In the genomic region with DNA sequence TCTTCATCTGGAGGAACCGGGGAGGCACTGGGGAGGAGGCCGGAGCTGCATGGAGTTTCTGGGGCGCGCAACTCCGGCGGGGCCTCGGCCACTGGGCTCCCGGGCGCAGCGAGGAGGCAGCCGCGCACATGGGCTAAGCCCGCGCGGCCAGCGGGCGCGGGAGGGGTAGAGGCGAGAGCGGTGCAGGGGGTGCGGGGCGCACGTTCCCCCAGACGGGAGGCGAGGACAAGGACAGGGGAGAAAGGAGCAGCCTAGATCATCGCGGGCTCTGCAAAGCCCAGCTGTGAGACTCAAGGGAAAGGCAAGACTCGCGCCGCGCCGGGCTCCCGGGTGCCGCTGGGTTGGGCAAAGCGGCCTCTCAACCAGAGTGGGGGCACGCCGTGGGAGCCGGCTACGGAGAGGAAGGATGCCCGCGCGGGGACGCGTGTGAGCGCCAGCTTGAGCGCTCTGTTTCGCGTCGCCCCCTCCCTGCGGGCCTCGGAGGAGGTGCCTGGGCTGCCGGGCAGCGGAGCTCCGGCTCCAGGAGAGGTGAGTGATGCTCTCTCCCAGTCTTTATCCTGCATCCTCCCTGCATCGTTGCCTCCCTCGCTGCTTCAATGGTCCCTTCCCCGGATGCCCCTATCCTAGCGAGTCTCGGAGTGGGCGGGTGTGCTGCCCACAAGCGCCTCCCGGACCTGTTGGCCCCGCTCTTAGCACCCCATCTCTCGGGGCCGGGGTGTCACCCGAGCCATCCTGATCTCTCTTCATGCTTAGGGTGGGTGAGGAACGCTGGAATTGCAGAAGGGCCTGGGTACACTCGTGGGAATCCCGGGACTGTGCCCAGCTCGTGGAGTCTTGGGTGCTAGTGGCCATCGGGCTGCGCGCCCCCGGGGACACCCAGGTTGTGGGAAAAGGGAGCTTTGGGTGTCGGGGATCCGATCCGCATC, we compare ENCODE assay signal across 8 mouse cellular contexts.
A peak's percentile ranks its signal among the peaks of the same experiment; 100 is the strongest.
DNase-seq lines count a peak whose midpoint lies in the region; ATAC-seq lines count a peak whose summit lies in the region.

No protein-coding gene starts in this region.

- peak; percentile 32; the same call in 1 of the 2 replicates for ATAC-seq in heart, embryonic 15.5 days (replicated peaks; ENCODE audit: insufficient number of reproducible peaks, insufficient read depth, low FRiP score, low read depth)
- peak; percentile 77 for ATAC-seq in forebrain, embryonic 13.5 days
- peak; percentile 53; the same call in 1 of the 2 replicates for ATAC-seq in neural tube, embryonic 11.5 days (ENCODE audit: insufficient read depth, low FRiP score, low TSS enrichment)

- no peaks in the 10 kb centered on the region for H3K36me3 ChIP-seq in heart, embryonic 15.5 days
- H3K36me3 ChIP-seq in forebrain, embryonic 13.5 days (ENCODE audit: poor library complexity, severe bottlenecking), result no peaks in the 10 kb centered on the region
- H3K36me3 ChIP-seq in neural tube, embryonic 11.5 days (ENCODE audit: control insufficient read depth, insufficient read depth, low read length), result no peaks in the 10 kb centered on the region

- no peak overlapping the region for H3K9ac ChIP-seq in heart, embryonic 15.5 days
- H3K9ac ChIP-seq in forebrain, embryonic 13.5 days, result peak overlapping the region; percentile 65
- peak overlapping the region; percentile 52 for H3K9ac ChIP-seq in neural tube, embryonic 11.5 days (ENCODE audit: low read length)

- H3K9me3 ChIP-seq in heart, embryonic 15.5 days (replicated peaks), result no peaks in the 10 kb centered on the region
- no peaks in the 10 kb centered on the region for H3K9me3 ChIP-seq in forebrain, embryonic 13.5 days (replicated peaks)
- H3K9me3 ChIP-seq in neural tube, embryonic 11.5 days (ENCODE audit: control insufficient read depth, low read length), result no peaks in the 10 kb centered on the region

- peak overlapping the region; percentile 64 for H3K4me2 ChIP-seq in heart, embryonic 15.5 days
- peak overlapping the region; percentile 98 for H3K4me2 ChIP-seq in forebrain, embryonic 13.5 days
- peak overlapping the region; percentile 98 for H3K4me2 ChIP-seq in neural tube, embryonic 11.5 days (ENCODE audit: low read depth)

- peaks cover 6% of the 10 kb centered on the region; the same call in 1 of the 2 replicates for H3K4me1 ChIP-seq in heart, embryonic 15.5 days (replicated peaks)
- H3K4me1 ChIP-seq in forebrain, embryonic 13.5 days, result peaks cover 24% of the 10 kb centered on the region
- no peaks in the 10 kb centered on the region for H3K4me1 ChIP-seq in neural tube, embryonic 11.5 days (ENCODE audit: control insufficient read depth, insufficient read depth, low read length)

- no peak overlapping the region for H3K27ac ChIP-seq in heart, embryonic 15.5 days
- no peak overlapping the region for H3K27ac ChIP-seq in forebrain, embryonic 13.5 days
- no peak overlapping the region for H3K27ac ChIP-seq in neural tube, embryonic 11.5 days (ENCODE audit: low read depth, low read length)

- DNase-seq in heart, adult 8-10 months (ENCODE audit: low spot score), result no peak
- peak; percentile 56 to 67 for DNase-seq in adrenal gland, postnatal 36 days
- peak; percentile 57 to 62 for DNase-seq in layer of hippocampus, postnatal 25 days (ENCODE audit: extremely low spot score in 1 of 2, low spot score in 1 of 2)
- DNase-seq in neural tube, embryonic 11.5 days (ENCODE audit: low spot score), result peak; percentile 53
- DNase-seq in spleen, adult 12 weeks (ENCODE audit: low spot score), result no peak
- DNase-seq in urinary bladder, adult 18-20 months (ENCODE audit: low spot score in 2 of 2), result no peak

- WGBS in heart, embryonic 15.5 days, result under 1% methylated on average over 76 of the region's 77 CpGs
- WGBS in forebrain, embryonic 13.5 days, result 1% methylated on average over 62 of the region's 77 CpGs
- under 1% methylated on average over 61 of the region's 77 CpGs for WGBS in neural tube, embryonic 11.5 days

- peak overlapping the region; percentile 37 for H3K4me3 ChIP-seq in heart, embryonic 15.5 days
- H3K4me3 ChIP-seq in forebrain, embryonic 13.5 days, result peak overlapping the region; percentile 54
- H3K4me3 ChIP-seq in neural tube, embryonic 11.5 days (ENCODE audit: low read depth, low read length), result peak overlapping the region; percentile 51

- peaks cover 56% of the 10 kb centered on the region for H3K27me3 ChIP-seq in heart, embryonic 15.5 days
- peaks cover 62% of the 10 kb centered on the region for H3K27me3 ChIP-seq in forebrain, embryonic 13.5 days
- peaks cover 34% of the 10 kb centered on the region for H3K27me3 ChIP-seq in neural tube, embryonic 11.5 days (ENCODE audit: control insufficient read depth, insufficient read depth, low read length)

Comparison
In these comparisons a context has a peak if more than half of its experiments do, and no peak if none do; other contexts are left out.
1. DNase-seq: peak in adrenal gland, postnatal 36 days (2 of 2), layer of hippocampus, postnatal 25 days (2 of 2) and neural tube, embryonic 11.5 days (single experiment); none in heart, adult 8-10 months (single experiment), spleen, adult 12 weeks (single experiment) and urinary bladder, adult 18-20 months (0 of 2).
2. Peak in every context shown above with its lines, with median percentiles within 50 percentile points of each other: ATAC-seq, H3K4me2 ChIP-seq and H3K4me3 ChIP-seq.